24 mouse cellular contexts compared by ENCODE assay signal in the genomic region with DNA sequence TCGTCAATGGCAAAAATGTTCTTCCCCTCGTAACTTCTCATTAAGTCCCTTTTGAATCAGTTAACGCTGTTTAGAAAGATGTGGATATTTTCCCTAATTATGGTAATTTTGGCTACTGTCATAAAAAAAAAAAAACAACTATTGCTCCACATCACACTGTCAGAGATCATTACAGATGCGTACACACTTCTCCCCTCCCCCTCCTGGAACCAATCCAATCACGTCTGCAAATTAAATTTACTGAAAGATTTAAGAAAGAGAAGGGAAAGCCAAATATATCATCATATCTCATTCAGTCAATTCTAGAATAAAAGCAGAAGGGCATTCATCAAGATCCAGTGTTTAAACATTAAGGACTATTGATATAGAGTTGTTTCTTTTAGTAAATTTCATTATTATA.
A peak's percentile ranks its signal among the peaks of the same experiment; 100 is the strongest.
DNase-seq lines count a peak whose midpoint lies in the region; ATAC-seq and TF ChIP-seq lines count a peak whose summit lies in the region.
"Had no signal": no experiment of that assay in that cellular context is flagged by ENCODE, and none has a peak within 500 bp of the region (broad histone marks: within the 10 kb centered on the region; RNA-seq: fewer than 3 reads in every experiment).

No protein-coding gene starts in this region.

- DNase-seq in kidney, postnatal 14 days: peak; percentile 29
- DNase-seq in kidney, adult 11 months: no peak
- DNase-seq in Muller cell, postnatal 12 days (ENCODE audit: inconsistent ontology term): peak; percentile 25
- peak; percentile 69 for DNase-seq in brain, embryonic 14.5 days (ENCODE audit: low read depth)
- DNase-seq in adrenal gland, postnatal 36 days: no peak
- DNase-seq: adrenal gland, postnatal 10 days; cerebellum, adult 11-12 months; cerebellum, adult 8-10 months; cerebellum, postnatal 25 days; gastrocnemius, postnatal 25 days; heart, adult 2 months; heart, postnatal 14 days; heart, postnatal 4 days; kidney, adult 18-20 months had no signal

- no peak for TF ChIP-seq POLR2A in brain, embryonic 14.5 days (IDR thresholded peaks at IDR 0.05; ENCODE audit: borderline replicate concordance, extremely low read depth, insufficient read depth, insufficient read length, poor library complexity, severe bottlenecking)

- TF ChIP-seq CTCF in brain, embryonic 14.5 days (IDR thresholded peaks at IDR 0.05; ENCODE audit: borderline replicate concordance, extremely low read depth, insufficient read depth, insufficient read length): no peak

- ATAC-seq in forebrain, embryonic 16.5 days: peak; percentile 49
- ATAC-seq in forebrain, embryonic 13.5 days: no peak
- ATAC-seq: activated CD4-positive, CD25-positive, alpha-beta regulatory T cell, adult 4 months; CD4-positive, CD25-positive, alpha-beta regulatory T cell, adult 4 months; hindbrain, embryonic 16.5 days; intestine, embryonic 15.5 days had no signal

- no peak overlapping the region for H3K27ac ChIP-seq in forebrain, embryonic 16.5 days (ENCODE audit: low read length)
- no peak overlapping the region for H3K27ac ChIP-seq in forebrain, embryonic 13.5 days
- H3K27ac ChIP-seq: embryonic facial prominence, embryonic 12.5 days; embryonic facial prominence, embryonic 15.5 days; heart, adult 2 months; heart, embryonic 10.5 days; heart, embryonic 13.5 days; intestine, embryonic 15.5 days had no signal

- H3K4me1 ChIP-seq in forebrain, embryonic 16.5 days (replicated peaks; ENCODE audit: control insufficient read depth, insufficient read depth, low read length): peaks cover 6% of the 10 kb centered on the region; the same call in 1 of the 2 replicates
- peaks cover 8% of the 10 kb centered on the region; the same call in 1 of the 2 replicates for H3K4me1 ChIP-seq in forebrain, embryonic 13.5 days
- H3K4me1 ChIP-seq: embryonic facial prominence, embryonic 12.5 days; embryonic facial prominence, embryonic 15.5 days; heart, embryonic 10.5 days; heart, embryonic 13.5 days; intestine, embryonic 15.5 days had no signal

- no peak overlapping the region for H3K4me2 ChIP-seq in forebrain, embryonic 16.5 days (ENCODE audit: low read length)
- H3K4me2 ChIP-seq in forebrain, embryonic 13.5 days: no peak overlapping the region
- H3K4me2 ChIP-seq: embryonic facial prominence, embryonic 12.5 days; embryonic facial prominence, embryonic 15.5 days; heart, embryonic 13.5 days; intestine, embryonic 15.5 days had no signal

- WGBS in forebrain, embryonic 16.5 days: 17% methylated on average over 5 of the region's 5 CpGs
- WGBS in forebrain, embryonic 13.5 days: 34% methylated on average over 5 of the region's 5 CpGs

- H3K4me3 ChIP-seq in forebrain, embryonic 16.5 days (replicated peaks; ENCODE audit: low read length): no peak overlapping the region
- H3K4me3 ChIP-seq in forebrain, embryonic 13.5 days: no peak overlapping the region
- H3K4me3 ChIP-seq: embryonic facial prominence, embryonic 12.5 days; embryonic facial prominence, embryonic 15.5 days; heart, adult 2 months; heart, embryonic 10.5 days; heart, embryonic 13.5 days; intestine, embryonic 15.5 days had no signal

- no peaks in the 10 kb centered on the region for H3K27me3 ChIP-seq in forebrain, embryonic 16.5 days (replicated peaks; ENCODE audit: control insufficient read depth, insufficient read depth, low read length)
- no peaks in the 10 kb centered on the region for H3K27me3 ChIP-seq in forebrain, embryonic 13.5 days
- H3K27me3 ChIP-seq: embryonic facial prominence, embryonic 12.5 days; embryonic facial prominence, embryonic 15.5 days; heart, embryonic 13.5 days; intestine, embryonic 15.5 days had no signal

- no peak overlapping the region for H3K9ac ChIP-seq in forebrain, embryonic 16.5 days (replicated peaks; ENCODE audit: low read depth, low read length)
- H3K9ac ChIP-seq in forebrain, embryonic 13.5 days: no peak overlapping the region
- H3K9ac ChIP-seq: embryonic facial prominence, embryonic 12.5 days; embryonic facial prominence, embryonic 15.5 days; heart, embryonic 13.5 days; intestine, embryonic 15.5 days had no signal

- no peaks in the 10 kb centered on the region for H3K36me3 ChIP-seq in forebrain, embryonic 16.5 days (ENCODE audit: control insufficient read depth, insufficient read depth)
- H3K36me3 ChIP-seq in forebrain, embryonic 13.5 days (ENCODE audit: poor library complexity, severe bottlenecking): no peaks in the 10 kb centered on the region
- H3K36me3 ChIP-seq: embryonic facial prominence, embryonic 12.5 days; embryonic facial prominence, embryonic 15.5 days; heart, embryonic 10.5 days; heart, embryonic 13.5 days; intestine, embryonic 15.5 days had no signal

- H3K9me3 ChIP-seq in forebrain, embryonic 16.5 days (ENCODE audit: control insufficient read depth, low read length): no peaks in the 10 kb centered on the region
- no peaks in the 10 kb centered on the region for H3K9me3 ChIP-seq in forebrain, embryonic 13.5 days (replicated peaks)
- H3K9me3 ChIP-seq: embryonic facial prominence, embryonic 12.5 days; embryonic facial prominence, embryonic 15.5 days; heart, embryonic 10.5 days; heart, embryonic 13.5 days; intestine, embryonic 15.5 days had no signal

Comparison
In these comparisons a context has a peak if more than half of its experiments do, and no peak if none do; other contexts are left out.
1. DNase-seq: peak in kidney, postnatal 14 days (single experiment), Muller cell, postnatal 12 days (single experiment) and brain, embryonic 14.5 days (single experiment); none in kidney, adult 11 months (single experiment) and adrenal gland, postnatal 36 days (0 of 2).